Mouse (Mus musculus): ENCODE data around the gene Gm10961.

DNA sequence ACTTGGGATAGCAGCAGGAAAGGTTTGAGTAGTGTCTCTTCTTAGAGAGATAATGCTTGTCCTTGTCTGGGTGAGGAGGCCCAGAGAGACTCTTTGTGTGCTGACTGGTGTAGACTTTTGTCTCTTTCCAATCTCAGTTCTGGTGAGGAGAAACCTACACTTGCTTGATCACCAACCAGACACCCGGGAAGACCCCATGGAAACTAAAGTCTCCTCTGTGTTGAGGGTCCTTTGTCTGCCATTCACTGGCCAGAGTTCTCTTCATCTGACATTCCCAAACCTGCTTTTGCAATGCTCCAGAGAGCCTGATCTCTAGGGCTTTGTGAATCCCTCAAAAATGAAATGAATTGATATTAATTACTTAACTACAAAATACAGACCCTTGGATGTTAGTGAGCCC, 47.2 kb upstream of the Gm10961 start:
- TF ChIP-seq POLR2AphosphoS2 (IDR thresholded peaks at IDR 0.05; ENCODE audit: insufficient read length, low read depth) (no peak), E2F4 (IDR thresholded peaks at IDR 0.05; ENCODE audit: insufficient read depth) (no peak), CEBPB (IDR thresholded peaks at IDR 0.05; ENCODE audit: insufficient read depth, poor library complexity, severe bottlenecking) (no peak), POLR2A (IDR thresholded peaks at IDR 0.05; ENCODE audit: insufficient read length, low read depth) (no peak), MYOG (IDR thresholded peaks at IDR 0.05; ENCODE audit: control insufficient read depth in 1 of 3, insufficient read depth in 1 of 3, insufficient read length in 2 of 3, low read depth in 2 of 3) (no peak), TCF12 (IDR thresholded peaks at IDR 0.05; ENCODE audit: insufficient read depth, poor library complexity, severe bottlenecking) (no peak), MAX (IDR thresholded peaks at IDR 0.05; ENCODE audit: low read depth) (no peak), SRF (IDR thresholded peaks at IDR 0.05; ENCODE audit: control insufficient read depth, insufficient read length, low read depth) (no peak)

All from myocyte (in vitro differentiated cells).